Mouse (Mus musculus) MN1 (cell line): ENCODE data around the gene Dlg2.

Experiments used
- DNase-seq: peaks from one replicate; pipeline ENCODE4 v3.0.0-alpha.2; 2016; ENCODE audit warnings: low spot score

Gene Dlg2

DNA sequence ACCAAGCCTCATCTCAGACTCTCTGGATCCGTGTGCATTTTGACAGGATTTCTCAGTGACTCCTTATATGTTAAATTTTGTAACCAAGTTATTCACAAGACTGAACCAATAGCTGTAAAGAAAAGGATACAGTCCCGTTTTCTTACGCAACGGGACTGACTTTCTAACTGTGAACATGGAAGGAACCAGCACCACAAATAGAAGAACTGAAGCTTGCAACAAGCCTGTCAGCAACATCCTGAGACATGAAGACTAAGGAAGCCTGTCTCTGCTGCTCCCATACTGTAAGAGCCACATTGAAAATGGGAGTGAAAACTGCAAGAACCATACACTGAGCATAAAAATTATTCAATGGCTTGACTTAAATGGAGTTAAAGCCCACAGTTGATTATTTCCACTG lies 1981.8 kb downstream of the Dlg2 start:
- no peak for DNase-seq

GRCm38 (mm10) chr7:92460578-92460977 lies 1984.1 kb downstream of the Dlg2 start:
- DNase-seq = peak; percentile 19

DNA sequence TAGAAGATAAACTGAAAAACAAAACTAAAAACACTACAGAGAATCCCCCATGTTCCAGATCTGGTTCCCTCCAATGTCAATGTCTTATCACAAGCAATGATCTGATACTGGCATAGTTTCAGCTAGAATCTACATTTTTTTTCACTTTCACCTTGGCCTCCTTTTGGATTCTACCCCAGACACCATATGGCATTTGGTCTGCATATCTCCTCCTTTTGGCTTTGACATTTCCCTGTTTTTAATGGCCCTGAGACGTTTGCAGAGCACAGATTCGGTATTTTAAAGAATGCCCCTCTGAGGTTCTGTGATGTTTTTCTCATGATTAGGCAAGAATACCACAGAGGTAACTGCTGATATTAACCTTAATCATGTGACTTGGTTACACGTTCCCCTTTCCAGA lies 1984.8 kb downstream of the Dlg2 start:
- DNase-seq = no peak

DNA sequence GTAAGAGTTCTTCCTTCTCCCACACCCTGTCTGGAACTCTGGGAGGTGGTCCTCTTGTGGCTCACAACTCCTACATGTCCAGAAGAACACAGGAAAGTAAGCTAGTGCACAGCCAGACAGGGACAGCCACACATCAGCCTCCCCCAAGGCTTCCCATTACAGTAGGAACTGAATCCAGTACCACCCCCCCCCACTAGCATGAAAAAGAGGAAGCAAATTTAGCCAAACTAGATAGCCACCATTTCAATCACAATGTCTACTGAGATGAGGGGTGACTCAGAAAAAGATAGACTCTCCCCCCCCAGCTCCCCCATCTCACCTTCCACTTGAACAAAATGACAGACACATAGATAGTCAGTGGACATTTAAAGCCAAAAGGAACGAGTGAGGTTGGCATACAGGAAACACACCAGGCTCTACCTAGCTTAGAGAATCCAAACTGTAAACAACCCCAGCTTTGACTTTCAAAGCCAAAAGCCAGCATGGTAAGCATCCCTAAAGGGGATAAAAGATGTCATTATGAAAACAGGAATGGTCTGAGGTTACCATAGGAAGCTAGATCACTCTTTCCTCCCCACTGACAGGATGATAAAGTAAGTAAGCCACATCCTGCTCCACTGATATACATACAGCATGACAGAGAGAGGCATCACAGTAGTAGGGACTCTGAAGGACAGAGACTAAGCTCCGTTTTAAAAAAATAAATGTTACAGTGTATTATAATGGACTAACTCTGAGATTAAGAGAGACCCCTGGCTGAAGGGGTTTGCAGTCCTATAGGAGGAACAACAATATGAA lies 1986.8 kb downstream of the Dlg2 start:
- DNase-seq = no peak

DNA sequence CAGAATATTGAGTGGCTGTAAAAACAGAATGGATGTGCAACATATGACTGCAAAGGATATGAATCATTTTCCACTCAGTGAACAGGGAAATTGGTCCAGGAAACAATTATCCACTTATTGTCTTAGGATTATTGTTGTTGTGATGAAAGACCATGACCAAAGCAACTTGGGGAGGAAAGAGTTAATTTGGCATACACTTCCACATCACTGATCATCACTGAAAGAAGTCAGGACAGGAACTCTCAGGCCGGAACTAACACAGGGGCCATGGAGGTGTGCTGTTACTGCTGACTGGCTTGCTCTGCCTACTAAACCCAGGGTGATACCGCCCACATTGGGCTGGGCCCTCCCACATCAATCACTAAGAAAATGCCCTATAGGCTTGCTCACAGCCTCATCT lies 1987.8 kb downstream of the Dlg2 start:
- DNase-seq = no peak

- no peak for DNase-seq
These were observed 2002.7 kb downstream of the Dlg2 start for GRCm38 (mm10) chr7:92479143-92479542.

DNA sequence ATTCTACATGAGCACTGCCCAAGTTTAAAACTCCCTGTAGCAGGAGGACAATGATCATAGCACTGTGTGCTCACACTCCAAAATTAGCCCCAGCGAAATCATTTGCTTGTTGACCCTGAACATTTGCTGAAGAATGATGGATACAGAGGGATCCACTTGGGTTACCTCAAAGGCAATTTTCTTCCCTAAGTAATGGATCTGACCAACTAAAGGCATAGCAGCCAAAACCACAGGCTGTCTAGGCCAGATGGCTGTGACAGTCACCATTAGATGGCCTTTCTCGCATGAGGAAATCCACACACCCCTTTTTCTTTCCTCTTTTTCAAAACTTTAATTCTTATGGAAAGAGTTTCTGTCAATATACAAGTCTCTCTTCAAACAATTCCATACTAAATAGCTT lies 2003.3 kb downstream of the Dlg2 start:
- no peak for DNase-seq

DNA sequence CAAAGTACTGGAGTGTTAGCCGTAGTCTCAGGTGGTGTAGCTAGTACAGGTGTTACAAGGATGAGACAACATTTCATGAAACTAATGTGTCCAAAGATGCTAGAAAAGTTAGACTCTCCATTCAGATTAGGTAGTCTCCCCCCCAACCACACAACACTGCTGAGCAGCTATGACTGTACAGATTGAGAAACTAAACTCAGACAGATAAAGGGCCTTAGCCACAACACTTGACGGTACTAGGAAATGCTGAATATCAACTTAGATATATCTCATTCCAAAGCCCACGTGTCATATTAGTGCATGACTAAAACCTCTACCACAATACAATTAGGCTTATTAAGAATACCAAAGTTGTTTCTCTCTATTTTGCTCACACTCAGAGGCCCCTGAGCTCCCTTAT lies 2006.9 kb downstream of the Dlg2 start:
- no peak for DNase-seq

DNA sequence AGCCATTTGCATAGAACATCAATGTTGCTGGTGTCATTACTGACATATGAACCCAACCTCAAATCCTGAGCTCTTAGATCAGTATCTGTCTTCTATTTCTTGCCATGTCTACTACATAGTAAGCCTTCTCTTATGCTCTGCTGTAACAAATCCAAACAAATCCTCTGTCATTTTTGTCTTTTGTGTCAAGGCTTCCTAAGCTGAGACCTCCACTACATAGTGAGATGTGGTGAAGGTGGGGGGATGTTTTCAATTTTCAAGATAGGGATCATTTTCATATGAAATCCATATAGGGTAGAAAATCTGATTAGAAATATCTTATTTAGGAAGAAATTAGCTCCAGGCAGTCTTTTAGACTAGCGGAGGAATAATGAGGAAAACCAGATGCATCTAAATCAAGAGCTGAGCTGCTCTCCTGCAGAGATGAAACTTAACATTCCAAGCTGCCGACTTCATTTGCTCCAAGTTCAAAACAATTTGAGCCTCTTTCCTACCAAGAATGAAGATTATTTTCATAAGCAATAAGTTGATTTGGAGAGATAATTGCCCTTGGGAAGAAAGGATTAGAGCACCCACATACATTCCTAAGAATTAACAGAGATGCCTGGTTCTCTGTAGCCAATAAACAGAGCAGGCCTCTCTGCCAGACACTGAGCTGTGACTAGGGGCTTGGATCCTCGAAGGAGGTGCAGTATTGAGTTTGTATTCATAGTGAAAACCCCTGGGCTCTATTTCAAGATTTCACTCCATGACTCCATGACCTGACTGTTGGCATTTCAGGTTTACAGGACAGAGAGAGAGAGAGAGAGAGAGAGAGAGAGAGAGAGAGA lies 2009.6 kb downstream of the Dlg2 start:
- DNase-seq = peak; percentile 51

- DNase-seq = no peak
These were observed 2010.4 kb downstream of the Dlg2 start for GRCm38 (mm10) chr7:92486878-92487277.

GRCm38 (mm10) chr7:92492262-92492661 lies 2015.8 kb downstream of the Dlg2 start:
- DNase-seq = no peak

DNA sequence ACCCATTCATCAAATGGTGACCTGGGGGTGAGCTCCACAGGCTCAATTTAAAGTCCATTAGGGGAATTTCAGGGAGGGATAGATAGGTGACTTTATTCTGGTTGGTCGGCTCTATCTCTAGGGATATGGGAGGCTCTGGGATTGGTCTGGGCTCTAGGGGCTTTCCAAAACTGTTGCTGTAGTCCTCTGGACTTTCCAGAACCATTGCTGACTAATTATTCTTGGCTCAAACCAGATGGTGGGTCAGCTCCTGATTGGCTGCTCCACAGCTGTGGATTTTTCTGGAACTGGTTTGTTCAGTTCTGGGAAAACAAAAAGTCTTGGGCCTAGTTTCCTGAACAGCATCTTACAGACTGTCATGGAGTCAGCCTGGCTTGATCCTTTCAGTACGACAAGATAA lies 2017.0 kb downstream of the Dlg2 start:
- no peak for DNase-seq
